Mouse (Mus musculus) urinary bladder, postnatal 14 days (tissue): Measurements from ENCODE around the gene Srgap2.

ENCODE experiments used
- DNase-seq: peaks from one replicate; pipeline ENCODE4 v3.0.0; 2021; ENCODE audit warnings: low spot score

The Srgap2 gene

GRCm38 (mm10) chr1:131245926-131246325 lies 281.2 kb downstream of the Srgap2 start:
- DNase-seq = peak; percentile 61

GRCm38 (mm10) chr1:131245089-131245856 lies 281.9 kb downstream of the Srgap2 start, which contains the start of gene Rassf5:
Gene Rassf5, minus strand, starts transcription at chr1:131245258.
- peak; percentile 86 for DNase-seq

- peak; percentile 40 for DNase-seq
Measured at GRCm38 (mm10) chr1:131244536-131245088, 282.5 kb downstream of the Srgap2 start.

- DNase-seq = no peak
Measured at GRCm38 (mm10) chr1:131242956-131243355, 284.2 kb downstream of the Srgap2 start.

DNA sequence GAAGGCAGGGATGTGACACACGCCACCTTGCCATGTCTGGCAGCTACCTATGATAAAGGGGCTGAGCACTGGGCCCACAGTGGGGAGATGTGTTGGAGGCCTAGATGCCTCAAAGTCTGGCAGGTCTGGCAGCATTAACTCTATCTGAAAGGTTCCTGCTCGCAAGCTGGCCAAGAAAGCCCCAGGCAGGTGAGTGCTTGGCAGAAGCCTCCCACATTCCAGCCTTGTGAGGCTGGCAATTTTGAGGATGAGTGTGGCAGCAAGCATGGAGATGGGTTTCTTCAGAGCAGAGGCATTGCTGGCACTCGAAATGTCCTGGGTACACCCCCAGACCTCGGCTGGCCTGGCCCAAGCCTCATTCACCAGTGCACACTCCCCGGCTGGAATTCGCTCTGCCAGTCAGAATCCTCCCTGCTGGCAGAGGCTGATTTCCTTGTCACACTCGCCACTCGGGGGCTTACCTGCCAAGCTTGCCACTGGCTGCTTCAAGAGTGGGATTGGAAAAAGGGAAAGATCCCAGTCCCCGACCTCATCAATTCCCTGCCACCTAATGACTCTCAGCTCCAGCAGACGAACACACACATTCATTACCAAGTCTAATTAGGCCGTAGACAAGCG lies 287.5 kb downstream of the Srgap2 start:
- DNase-seq = no peak

GRCm38 (mm10) chr1:131238931-131239381 lies 288.2 kb downstream of the Srgap2 start:
- DNase-seq = peak; percentile 82

DNA sequence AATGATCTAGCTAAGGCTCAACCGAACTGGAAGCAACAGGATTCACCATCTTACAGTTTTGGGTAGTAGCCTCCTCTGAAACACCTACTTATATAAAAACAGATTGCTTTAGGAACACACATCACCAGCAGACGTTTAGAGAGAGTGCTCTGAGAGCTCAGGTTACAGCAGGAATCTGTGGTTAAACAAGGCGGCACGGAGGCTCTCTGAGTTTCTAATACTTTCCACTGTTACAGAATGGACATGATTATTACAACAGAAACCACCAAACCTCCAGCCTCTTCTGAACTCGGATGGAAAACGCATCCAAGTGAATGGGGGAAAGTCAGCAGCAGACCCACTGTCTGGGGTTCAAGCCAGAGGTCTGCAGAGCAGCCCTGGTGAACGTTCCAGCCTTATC lies 291.1 kb downstream of the Srgap2 start:
- no peak for DNase-seq
